Mouse (Mus musculus) right cerebral cortex, postnatal 14 days (tissue): Measurements from ENCODE around the gene Olfr465-ps1.

ENCODE experiments used
- DNase-seq: peaks from one replicate; pipeline ENCODE4 v3.0.0; 2022

The Olfr465-ps1 gene

DNA sequence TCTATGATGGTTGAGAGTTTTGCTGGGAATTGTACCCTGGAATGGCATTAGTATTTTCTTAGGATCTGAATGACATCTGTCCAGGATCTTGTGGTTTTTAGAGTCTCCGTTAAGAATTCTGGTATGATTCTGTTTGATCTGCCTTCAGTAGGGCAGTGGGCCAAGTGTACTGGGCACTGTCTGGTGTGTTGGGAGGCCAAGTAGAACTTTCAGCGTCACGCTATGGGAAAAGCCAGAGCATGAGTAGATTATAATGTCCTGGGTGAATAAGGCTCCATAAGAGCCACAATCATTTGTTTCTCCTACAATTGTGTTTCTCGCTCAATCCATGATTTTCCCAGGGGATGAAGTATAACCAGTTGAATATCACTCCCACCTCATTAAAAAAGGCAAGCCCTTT, at the start of gene Olfr465-ps1:
Olfr465-ps1 (plus strand) TSS at position 301 of the 400 bp plus-strand sequence.
- DNase-seq = no peak

DNA sequence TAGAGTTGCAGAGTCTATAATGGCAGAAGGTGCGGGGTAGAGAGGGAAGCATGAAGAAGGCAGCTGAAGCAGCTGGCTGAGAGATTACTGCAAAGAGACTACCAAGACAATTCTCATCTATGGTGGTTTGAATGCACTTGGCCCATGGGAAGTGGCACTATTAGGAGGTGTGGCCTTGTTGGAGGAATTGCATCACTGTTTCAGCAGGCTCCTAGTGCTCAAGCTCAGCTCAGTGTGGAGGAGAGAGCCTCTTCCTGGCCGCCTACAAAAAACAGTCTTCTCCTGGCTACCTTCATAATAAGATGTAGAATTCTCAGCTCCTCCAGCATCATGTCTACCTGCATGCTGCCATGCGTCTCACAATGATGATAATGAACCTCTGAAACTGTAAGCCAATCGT, 42.0 kb upstream of the Olfr465-ps1 start:
- DNase-seq = no peak

DNA sequence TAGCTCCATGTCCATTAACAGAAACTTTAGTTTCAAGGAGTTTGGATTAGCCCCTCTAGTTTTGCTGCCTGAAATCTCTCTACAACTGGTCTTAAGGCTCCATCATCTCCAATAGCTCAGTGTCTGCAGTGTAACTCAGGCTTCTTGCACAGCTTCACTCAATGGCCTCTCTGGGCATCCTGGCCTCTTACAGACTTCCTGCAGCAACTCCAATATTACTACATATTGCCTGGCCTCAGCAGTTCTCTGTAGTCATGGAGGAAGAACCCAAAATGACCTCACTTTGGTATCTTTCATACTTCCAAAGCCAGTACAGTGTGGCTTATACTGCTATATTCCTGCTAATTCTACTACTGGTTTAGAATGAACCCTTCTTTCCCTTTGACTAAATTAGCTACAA, 40.9 kb upstream of the Olfr465-ps1 start:
- no peak for DNase-seq

DNA sequence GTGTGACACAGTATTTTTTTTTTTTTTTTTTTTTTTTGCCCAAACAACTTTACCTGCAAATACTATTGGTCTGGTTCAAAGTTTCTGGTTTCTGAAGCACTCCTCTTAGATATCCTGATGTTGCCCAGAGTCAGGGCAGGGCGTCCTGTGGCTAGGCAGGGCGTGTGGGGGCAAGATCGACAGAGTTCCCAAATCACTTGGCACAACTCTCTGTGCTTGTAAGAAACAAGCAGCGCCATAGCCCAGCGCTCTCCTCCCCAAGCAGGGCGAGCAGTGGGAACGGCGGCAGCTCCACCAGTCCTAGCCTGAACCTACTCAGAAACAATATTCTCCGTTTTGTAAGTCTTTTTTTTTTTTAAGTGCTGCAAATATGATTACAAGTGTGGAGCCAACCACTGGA, 37.2 kb upstream of the Olfr465-ps1 start:
- no peak for DNase-seq

DNA sequence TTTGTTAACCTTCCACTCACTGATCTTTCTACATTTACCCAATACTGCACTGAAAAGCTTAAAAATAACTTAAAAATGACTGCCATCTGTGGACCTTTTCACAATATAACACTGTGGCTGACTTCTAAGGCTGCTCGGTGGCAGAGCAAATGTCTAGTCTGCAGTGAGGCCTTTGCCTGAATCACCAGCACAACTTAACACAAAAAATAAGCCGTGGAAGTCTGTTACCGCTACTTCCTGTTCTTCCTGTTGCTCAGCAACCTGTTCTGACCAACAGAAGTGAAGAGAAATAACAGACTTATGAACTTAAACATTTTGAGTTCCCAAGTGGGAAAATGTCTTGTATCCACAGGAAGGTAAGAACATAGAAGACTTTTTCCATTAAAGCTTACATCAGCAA, 36.7 kb upstream of the Olfr465-ps1 start:
- DNase-seq = no peak

DNA sequence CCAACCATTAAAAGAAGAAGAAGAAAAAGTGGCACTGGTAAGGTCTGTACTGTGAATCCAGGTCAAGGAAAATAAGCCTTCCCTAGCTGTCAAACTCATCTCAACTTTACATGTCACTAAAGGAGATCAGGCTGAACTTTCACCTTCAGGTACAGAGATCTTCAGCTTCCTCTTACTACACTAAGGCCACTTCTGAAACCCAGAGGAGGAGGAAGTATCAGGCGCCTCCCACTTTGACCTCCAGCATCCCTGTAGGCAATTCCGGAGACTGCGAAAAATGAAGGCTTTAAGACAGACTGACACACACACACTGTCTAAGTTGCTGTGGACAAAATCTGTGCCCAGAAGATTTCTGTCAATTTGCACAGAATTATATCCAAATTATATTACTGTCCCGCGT, 25.9 kb upstream of the Olfr465-ps1 start:
- DNase-seq = no peak

DNA sequence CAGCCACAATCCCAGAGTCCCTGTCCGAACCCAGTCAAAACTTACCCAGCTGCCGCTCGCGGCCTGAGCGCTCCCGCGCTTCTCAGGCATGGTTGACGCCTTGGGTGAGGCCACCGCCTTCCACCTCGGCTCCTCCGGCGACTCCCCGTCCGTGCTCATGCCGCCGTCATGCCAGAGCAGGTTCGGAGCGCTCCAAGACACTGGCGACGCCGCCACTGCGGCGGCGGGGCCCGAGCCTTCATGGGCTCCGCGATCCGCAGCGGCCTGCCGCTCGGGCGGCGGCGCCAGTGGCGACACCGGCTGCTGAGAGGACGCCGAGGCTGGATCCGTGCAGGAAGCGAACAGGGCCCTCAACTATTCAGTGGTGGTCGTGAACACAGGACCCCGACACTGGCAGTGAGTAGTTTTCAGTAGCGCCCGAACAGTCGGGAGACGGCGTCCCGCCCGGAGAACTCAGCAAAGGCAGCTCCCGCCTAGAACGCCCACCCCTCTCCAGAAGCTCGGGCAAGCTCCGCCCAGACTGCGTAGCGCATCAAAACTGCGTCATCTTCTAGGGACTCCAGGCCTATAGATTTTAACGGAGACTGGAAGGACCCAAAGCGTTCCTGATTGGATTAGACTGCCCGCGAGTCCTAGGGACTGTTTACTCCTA, 25.3 kb upstream of the Olfr465-ps1 start, which contains the start of gene Mfsd14b:
Mfsd14b (minus strand) TSS at position 517 of the 652 bp plus-strand sequence.
- DNase-seq = peak; percentile 87

DNA sequence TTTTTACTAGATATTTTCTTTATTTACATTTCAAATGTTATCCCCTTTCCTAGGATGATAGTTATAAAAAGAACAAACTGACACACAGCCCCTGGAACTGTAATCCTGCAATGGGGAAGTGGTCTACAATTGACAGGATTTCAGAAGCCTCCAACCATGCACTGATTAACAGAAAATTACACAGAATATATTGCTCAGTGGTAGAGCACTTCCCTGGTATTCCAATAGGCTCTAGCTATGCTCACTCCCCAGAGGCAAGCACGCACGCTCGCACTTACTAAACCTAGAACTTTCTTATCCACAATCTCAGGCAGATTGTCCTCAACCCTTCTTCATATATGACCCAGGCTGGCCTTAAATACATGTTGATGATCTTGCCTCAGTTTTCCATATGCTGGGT, 24.6 kb upstream of the Olfr465-ps1 start:
- no peak for DNase-seq

DNA sequence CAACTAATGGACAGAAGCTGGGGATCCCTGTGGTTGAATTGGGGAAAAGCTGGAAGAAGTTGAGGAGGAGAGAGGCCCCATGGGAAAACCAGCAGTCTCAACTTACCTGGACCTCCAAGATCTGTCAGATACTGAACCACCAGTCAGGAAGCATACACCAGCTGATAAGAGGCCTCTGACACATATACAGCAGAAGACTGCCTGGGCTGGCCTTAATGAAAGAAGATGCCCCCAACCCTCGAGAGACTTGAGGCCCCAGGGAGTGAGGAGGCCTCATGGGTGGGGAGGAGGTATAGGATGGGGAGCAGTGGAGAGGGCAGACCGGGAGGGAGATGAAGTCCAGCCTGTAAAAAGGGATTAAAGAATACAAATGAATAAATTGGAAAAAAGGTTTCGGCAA, 16.9 kb upstream of the Olfr465-ps1 start:
- DNase-seq = no peak

DNA sequence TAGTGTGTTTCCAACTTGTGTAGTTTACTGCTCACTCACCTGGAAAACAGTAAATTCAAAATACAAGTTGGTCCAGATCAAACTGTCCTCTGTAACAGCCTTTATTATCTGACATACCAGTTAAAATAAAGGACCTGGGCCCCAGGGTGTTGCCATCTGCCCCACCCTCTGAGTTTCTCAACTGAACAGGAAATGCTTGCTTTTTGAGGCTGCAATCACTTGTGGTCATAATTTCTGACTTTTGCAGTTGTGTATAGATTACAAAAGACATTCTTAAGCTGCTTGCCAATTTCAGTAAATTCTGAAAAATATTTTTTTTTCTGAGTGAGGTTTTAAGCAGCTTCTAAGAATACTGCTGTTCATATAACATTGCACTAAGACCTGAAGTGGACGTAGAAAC, 15.8 kb upstream of the Olfr465-ps1 start:
- DNase-seq = no peak

DNA sequence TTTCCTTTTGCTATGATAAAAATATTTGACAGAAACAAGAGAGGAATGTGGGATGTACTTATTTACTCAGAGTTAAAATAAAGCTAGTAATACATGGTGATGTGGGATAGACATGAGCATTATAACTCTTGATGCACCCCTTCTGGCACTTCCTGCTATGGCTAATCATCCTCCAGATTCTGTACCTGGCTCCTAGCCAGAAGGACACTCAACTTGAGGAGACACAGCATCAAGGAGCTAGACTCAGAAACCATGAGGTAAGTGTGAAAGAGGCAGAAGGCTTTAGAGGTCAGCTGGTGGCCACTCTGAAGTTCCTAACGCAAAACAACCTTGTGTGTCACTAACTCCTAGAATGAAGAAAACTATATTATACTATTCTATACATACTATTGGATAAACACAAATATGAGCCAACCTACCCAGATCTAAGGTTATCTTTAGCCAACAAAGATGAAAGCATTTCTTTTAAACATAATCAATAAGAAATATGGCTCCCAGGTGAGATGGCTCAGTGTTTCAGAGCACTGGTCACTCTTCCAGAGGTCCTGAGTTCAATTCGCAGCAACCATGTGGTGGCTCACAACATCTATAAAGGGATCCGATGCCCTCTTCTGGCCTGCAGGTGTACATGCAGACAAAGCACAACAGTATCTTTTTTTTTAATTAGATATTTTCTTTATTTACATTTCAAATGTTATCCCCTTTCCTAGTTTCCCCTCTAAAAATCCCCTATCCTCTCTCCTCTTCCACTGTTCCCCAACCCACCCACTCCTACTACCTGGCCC, 10.6 kb upstream of the Olfr465-ps1 start:
- DNase-seq = no peak

DNA sequence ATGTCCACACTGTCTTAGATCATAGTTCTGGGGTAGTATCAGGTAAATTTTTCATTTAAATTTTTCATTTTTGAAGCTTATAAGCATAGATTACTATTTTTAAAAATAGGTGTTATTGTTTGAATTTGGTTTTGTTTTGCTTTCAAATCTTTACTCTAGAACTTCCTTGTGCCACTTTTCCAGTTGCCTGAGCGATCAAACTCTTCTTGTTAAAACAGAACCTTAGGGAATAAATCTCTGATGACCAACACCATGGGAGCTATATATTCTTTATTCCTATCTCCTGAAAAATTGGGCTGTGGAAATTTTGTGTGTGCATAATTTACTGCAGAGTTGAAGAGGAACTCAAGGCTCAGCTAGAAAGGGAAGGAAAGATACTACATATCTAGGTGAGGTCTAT, 12.1 kb downstream of the Olfr465-ps1 start, which contains the start of gene Olfr466:
Olfr466 (plus strand) TSS at position 301 of the 400 bp plus-strand sequence.
- no peak for DNase-seq

DNA sequence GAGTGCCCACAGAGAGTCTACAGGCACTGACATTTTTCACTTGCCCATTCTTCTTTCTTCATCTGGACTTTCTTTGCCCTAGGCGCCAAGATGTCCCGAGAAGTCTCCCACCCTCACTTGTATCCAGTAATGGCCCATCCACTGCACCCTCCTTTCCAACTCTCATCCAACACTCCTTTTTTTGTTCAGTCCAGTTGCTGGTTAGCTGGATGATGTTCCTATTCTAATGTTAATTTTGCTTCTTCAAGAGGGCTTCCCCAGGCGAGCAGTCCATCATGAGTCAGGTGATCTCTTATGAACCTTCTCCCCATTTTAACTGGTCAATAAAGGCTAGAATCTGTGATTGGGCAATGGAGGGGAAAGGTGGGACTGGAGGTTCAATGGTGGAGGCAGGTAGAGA, 36.2 kb downstream of the Olfr465-ps1 start:
- no peak for DNase-seq

DNA sequence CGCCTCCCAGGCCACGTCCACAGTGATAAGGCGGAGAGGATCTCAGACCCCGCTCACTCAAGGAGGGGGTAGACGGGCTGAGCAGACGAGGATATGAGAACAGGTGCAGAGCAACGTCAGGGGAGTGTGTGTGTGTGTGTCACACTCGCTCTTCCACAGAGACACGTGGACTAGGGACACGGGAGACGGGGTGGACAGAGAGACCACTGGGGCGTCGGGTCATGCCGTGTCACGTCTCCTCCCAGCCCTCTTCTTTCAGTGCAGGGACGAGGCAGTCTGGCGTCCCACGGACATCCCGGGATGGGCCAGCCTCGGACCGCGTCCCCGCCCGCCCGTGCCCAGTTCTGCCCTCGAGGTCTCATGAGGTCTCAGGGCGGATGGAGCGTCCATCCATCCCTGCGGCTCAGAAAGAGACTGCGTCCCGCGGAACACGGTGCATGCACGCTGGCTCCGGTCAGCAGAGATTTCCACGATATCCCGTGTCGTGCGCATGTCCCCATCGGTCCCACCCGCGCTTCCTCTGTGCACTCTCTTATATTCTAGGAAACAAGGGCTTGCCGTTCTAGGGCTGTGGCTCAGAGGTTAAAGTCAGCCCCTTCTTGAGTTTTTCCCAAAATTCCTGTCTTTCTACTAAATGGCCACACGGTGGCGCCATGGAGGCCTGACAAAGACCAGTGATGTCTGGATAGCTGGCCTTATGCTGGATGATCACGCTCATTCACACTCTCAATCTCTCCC, 38.0 kb downstream of the Olfr465-ps1 start:
- DNase-seq = peak; percentile 26

DNA sequence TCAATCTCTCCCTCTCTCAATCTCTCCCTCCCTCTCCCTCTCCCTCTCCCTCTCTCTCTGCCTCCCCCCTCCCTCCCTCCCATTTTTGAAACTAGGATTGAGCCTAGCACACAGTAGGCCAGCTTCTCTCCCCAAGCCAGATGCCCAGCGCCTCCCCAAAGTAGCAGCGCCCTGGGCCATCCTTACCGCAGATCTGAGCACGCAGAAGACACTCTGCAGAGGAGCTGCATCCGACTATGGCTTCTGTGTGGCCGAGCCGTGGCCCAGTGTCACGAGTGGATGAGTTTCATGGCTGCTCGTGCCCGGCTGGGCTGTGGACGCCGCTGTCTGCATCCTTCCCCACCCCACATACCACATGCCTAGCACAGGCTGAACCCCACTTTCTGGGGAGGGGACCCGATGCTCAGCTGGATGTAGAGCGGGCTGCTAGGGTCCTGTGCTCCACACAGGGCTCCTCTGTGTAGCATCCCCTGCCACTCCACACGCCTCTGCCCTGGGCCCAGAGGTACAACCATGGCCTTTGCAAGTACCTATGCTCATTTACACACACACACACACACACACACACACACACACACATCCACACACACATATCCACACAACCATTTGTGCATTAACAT, 38.7 kb downstream of the Olfr465-ps1 start:
- no peak for DNase-seq
